Mouse (Mus musculus) telencephalon, adult 2 months (tissue): ENCODE results near the gene Stx16.

ENCODE experiments used
- DNase-seq: peaks from one replicate; pipeline ENCODE4 v3.0.0-alpha.2; 2011; ENCODE audit warnings: low read depth, low spot score

The Stx16 gene

GRCm38 (mm10) chr2:174075673-174076432, at the start of gene Stx16:
Gene Stx16, plus strand, starts transcription at chr2:174076308.
- DNase-seq: peak; percentile 73

DNA sequence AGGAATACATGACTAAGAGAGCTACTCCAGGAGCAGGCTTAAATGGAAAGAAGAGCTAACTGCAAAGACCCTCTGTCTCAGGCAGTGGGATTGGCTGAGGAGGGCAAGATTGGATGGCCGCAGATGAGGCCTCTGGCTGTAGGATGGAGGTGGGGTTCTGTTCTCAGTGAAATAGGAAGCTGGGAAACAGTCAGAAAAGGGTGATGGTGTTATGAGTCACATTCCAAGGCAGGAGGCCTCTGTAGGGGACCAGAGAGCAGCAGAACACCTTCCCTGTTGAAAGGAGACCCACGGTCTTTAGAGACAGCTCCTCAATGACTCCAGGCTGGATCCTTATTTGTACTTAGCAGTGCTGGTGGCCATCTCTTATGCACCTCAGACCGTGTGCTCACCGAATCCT, 49.7 kb upstream of the Stx16 start:
- DNase-seq: no peak

DNA sequence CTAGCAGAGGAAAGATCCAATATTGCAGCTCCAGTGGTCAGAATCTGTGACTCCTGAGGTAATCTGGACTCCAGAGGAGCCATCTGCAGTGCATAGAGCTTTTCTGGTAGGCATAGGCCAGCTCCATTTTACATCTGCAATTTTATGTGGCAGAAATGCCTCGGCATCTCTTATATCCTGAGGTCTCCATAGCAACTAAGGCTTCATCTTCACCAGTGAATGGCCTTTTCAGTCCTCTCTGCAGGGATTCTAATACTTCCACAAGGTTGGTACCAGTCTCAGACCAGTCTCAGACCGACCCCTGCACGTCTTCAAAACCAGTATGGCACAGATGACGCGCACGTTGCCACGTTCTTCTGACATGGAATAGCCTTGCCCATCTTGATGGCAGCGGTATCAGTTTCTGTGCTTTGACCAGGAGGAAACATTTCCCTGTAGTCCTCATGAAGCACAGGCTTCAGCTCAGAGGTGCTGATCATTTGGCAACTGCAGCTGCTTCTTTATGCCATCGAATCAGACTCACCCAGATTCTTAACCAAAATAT, 42.8 kb upstream of the Stx16 start:
- DNase-seq: no peak

DNA sequence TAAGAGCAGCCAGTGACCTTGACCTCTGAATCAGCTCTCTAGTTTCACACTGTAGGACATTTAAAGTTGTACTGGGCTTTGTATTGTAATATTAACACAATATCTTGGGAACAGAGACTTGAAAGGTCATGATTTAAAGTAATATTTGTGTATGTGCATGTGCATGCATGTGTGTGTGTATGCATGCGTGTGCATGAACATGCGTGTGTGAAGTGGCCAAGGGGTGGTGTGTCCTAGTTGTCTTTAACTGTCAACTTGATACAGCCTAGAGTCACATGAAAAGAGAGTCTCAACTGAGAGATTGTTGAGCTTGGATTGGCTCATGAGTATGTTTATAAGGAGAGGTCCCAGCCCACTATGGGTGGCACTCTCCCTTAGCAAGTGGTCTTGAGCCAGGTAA, 28.5 kb upstream of the Stx16 start:
- no peak for DNase-seq

GRCm38 (mm10) chr2:174049481-174050338, 26.4 kb upstream of the Stx16 start:
- DNase-seq: no peak

DNA sequence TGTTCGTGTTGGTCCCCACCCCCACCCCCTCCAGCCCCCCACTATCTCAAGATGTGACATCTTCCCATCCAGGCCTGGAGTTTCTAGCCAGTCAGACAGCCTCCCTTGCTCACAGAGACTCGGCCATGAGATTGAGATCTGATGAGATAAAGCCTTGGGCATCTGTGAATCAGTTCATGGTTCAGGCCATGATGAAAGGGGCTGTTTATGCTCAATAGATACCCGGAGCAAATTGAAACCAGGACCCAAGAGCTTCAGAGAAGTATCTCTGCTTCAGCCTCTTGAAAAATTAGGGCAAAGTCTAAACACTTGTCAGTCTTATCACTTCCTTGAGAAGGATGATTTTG, 25.8 kb upstream of the Stx16 start:
- DNase-seq: no peak

GRCm38 (mm10) chr2:174051081-174051481, 25.0 kb upstream of the Stx16 start:
- no peak for DNase-seq

GRCm38 (mm10) chr2:174054496-174054895, 21.6 kb upstream of the Stx16 start:
- DNase-seq: no peak

DNA sequence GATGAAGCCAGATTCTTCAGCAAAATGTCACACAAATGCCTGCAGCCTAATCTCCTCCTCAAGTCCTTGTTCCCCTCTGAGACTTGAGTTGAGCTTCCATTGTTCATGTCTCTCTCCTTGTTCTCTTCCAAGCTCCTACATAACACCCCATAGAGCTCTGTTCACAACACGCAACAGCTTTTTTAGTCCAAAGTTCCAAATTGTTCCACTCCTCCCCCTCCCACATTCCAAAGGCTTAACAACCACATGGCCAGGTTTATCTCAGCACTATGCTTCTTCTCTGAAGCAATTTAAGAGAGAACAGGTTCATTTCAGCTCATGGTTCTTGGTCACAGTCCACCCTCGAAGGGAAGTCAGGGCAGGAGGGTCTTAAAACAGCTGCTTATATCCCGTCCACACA, 18.4 kb upstream of the Stx16 start:
- no peak for DNase-seq

GRCm38 (mm10) chr2:174058316-174058939, 17.7 kb upstream of the Stx16 start:
- DNase-seq: no peak

DNA sequence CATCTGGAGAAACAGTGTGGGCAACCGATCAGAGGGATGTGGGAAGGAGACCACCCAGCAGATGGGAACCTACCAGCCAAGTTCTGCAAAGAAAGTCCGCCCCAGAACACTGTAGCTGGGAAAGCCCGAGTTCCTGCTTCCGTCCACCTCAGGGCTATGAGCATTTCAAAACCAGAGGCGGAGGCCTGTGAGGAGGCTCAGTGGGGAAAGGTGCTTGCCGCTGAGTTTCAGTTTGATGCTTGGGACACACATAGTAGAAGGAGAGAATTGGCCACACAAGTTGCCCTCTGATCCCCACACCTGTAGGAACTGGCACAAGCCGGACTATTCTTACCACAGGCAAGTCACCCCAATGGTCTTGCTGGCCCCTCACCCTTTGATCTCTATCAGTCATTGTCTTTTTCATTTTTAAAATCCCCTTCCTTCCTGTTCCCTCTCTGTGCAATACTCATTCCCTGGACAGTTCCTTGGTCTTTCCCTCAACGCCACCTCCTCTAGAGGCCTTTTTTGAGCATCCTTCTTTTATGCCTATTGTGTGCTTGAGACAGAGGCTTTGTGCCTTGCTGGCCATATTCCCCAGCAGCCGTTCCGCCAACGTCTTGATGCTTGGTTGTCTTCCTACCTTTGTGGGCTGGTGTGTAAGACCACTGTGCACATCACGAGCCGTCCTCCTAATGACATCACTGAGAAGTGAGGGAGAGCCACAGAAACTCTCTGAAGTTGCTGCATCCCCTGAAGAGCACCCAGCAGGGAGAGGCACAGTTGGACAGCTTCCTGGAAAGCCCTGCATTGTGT, 16.3 kb upstream of the Stx16 start:
- DNase-seq: no peak

DNA sequence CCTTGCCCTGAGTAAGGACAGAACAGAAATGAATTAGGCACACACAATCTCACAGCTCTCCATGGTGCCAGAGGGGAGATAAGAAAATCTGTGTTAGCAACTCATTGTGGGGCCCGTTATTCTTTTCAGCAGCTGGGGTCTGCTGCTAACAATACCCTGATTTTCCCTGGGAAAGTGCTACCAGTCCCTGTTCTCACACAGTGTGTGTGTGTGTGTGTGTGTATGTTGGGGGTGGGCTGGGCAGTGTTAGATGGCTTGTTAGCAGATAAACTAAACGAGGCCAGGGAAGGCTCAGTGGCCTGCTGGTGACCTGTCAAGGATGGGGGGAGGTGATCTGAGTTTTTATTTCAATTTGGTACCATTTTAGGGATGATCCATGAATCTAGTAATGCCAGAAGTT, 14.9 kb upstream of the Stx16 start:
- no peak for DNase-seq

GRCm38 (mm10) chr2:174063074-174063473, 13.0 kb upstream of the Stx16 start:
- DNase-seq: no peak

GRCm38 (mm10) chr2:174063527-174064211, 12.4 kb upstream of the Stx16 start:
- DNase-seq: no peak

GRCm38 (mm10) chr2:174067793-174068419, 8.2 kb upstream of the Stx16 start:
- DNase-seq: no peak

DNA sequence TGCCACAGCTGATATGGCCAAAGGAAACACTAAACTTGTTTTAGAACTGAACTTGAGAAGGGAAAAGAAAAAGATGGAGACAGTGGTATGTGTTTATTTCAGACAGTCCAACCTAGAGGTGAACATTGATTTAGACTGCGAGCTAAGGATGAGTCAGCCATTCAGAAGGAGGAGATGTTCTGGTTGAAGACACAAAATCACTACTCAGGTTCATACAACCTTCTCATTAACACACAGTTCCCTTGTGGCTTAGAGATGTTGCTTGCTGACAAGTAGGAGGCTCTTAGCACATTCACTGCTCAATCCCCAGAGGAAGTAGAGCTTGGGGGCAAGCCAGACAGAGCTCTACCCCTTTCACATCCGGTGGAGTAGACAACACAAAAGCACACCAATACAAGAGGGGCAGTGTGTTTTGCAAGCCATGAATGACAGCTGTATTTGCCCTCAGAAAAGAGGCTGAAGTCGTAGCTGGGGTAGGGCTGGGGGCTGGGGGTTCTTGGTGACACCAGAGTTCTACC, 6.5 kb upstream of the Stx16 start:
- DNase-seq: no peak

DNA sequence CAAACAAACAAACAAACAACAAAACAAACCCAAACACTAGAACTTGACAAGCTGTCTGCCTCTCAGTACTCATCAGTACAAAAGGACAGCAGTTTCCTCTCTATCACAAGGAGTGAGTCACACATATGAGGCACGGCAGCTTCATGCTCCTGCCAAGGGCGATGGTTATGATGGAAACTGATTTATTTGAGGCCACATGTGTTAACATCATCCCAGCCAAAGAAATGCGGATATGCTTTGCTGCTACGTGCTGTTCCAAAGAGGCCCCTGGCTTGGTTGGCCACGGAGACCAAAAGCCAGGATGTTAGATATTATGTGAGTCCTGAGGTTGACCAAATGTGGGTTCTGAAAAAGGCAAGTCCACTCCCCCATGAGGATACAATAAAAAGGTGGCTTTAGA, 4.7 kb upstream of the Stx16 start:
- DNase-seq: no peak

- no peak for DNase-seq
Observed at GRCm38 (mm10) chr2:174073156-174073790, 2.8 kb upstream of the Stx16 start.

- DNase-seq: no peak
Observed at GRCm38 (mm10) chr2:174074621-174075020, 1.5 kb upstream of the Stx16 start.
